8 mouse cellular contexts compared by ENCODE assay signal in genomic region chr16:30309395-30310170, GRCm38 (mm10). TPM values are rescaled to one million over a fixed set of nuclear protein-coding genes. Genes with fewer than 3 reads are reported as not detected.
DNase-seq lines count a peak whose midpoint lies in the region; ATAC-seq and TF ChIP-seq lines count a peak whose summit lies in the region.

No protein-coding gene starts in this region.

- H3K4me3 ChIP-seq in embryonic facial prominence, embryonic 12.5 days: peak overlapping the region; percentile 59
- peak overlapping the region; percentile 56 for H3K4me3 ChIP-seq in hindbrain, postnatal 0 days (ENCODE audit: low read length)
- H3K4me3 ChIP-seq in liver, embryonic 16.5 days (ENCODE audit: low read depth, low read length): peak overlapping the region; percentile 61

- no peak for TF ChIP-seq CTCF in hindbrain, postnatal 0 days (IDR thresholded peaks at IDR 0.05; ENCODE audit: low read depth)

- no peaks in the 10 kb centered on the region for H3K9me3 ChIP-seq in embryonic facial prominence, embryonic 12.5 days
- H3K9me3 ChIP-seq in hindbrain, postnatal 0 days (ENCODE audit: low read length): no peaks in the 10 kb centered on the region
- H3K9me3 ChIP-seq in liver, embryonic 16.5 days (replicated peaks; ENCODE audit: control insufficient read depth, low read length): no peaks in the 10 kb centered on the region

- peaks cover 15% of the 10 kb centered on the region for H3K4me1 ChIP-seq in embryonic facial prominence, embryonic 12.5 days
- 0 out of 2 replicates have a peak, but pooled peaks cover 7% of the 10 kb centered on the region for H3K4me1 ChIP-seq in hindbrain, postnatal 0 days (ENCODE audit: insufficient read depth, low read length)
- H3K4me1 ChIP-seq in liver, embryonic 16.5 days (ENCODE audit: control insufficient read depth, low read depth, low read length): peaks cover 26% of the 10 kb centered on the region

- no peak for ATAC-seq in embryonic facial prominence, embryonic 12.5 days (ENCODE audit: insufficient number of reproducible peaks, insufficient read depth, low FRiP score, low TSS enrichment)
- ATAC-seq in hindbrain, postnatal 0 days: no peak
- ATAC-seq in liver, embryonic 16.5 days (ENCODE audit: low read depth): no peak

- H3K27me3 ChIP-seq in embryonic facial prominence, embryonic 12.5 days: peaks cover 58% of the 10 kb centered on the region
- peaks cover 22% of the 10 kb centered on the region; the same call in 1 of the 2 replicates for H3K27me3 ChIP-seq in hindbrain, postnatal 0 days (ENCODE audit: insufficient read depth, low read length)
- peaks cover 33% of the 10 kb centered on the region for H3K27me3 ChIP-seq in liver, embryonic 16.5 days (ENCODE audit: control insufficient read depth, insufficient read depth, low read depth, low read length)

- H3K36me3 ChIP-seq in embryonic facial prominence, embryonic 12.5 days: no peaks in the 10 kb centered on the region
- no peaks in the 10 kb centered on the region for H3K36me3 ChIP-seq in hindbrain, postnatal 0 days (ENCODE audit: insufficient read depth, low read length)
- no peaks in the 10 kb centered on the region for H3K36me3 ChIP-seq in liver, embryonic 16.5 days (ENCODE audit: control insufficient read depth, insufficient read depth)

- H3K27ac ChIP-seq in embryonic facial prominence, embryonic 12.5 days: no peak overlapping the region
- 0 out of 2 replicates have a peak overlapping the region, but pooled peaks have one; percentile 26 for H3K27ac ChIP-seq in hindbrain, postnatal 0 days
- H3K27ac ChIP-seq in liver, embryonic 16.5 days (ENCODE audit: low read length): no peak overlapping the region

- H3K9ac ChIP-seq in embryonic facial prominence, embryonic 12.5 days: 0 out of 2 replicates have a peak overlapping the region, but pooled peaks have one; percentile 19
- H3K9ac ChIP-seq in hindbrain, postnatal 0 days (replicated peaks; ENCODE audit: low read length): peak overlapping the region; percentile 59; the same call in 1 of the 2 replicates
- H3K9ac ChIP-seq in liver, embryonic 16.5 days (ENCODE audit: low read depth, low read length): no peak overlapping the region; the same call in 1 of the 2 replicates

- DNase-seq in layer of hippocampus, adult 11-12 months (ENCODE audit: low spot score): peak; percentile 11
- no peak for DNase-seq in layer of hippocampus, adult 9-10 months (ENCODE audit: low spot score)
- DNase-seq in WW6 (ENCODE audit: low read depth, low spot score): peak; percentile 22
- DNase-seq in hindbrain, postnatal 0 days (ENCODE audit: low spot score): peak; percentile 31
- peak; percentile 47 for DNase-seq in retina, embryonic 14.5 days (ENCODE audit: low spot score)
- DNase-seq in spleen, postnatal 36 days (ENCODE audit: low spot score in 2 of 2): no peak

- H3K4me2 ChIP-seq in embryonic facial prominence, embryonic 12.5 days (replicated peaks): peak overlapping the region; percentile 100
- H3K4me2 ChIP-seq in hindbrain, postnatal 0 days (ENCODE audit: low read depth, low read length): peak overlapping the region; percentile 93
- H3K4me2 ChIP-seq in liver, embryonic 16.5 days (ENCODE audit: low read depth, low read length): peak overlapping the region; percentile 86

- 5% methylated on average over 34 of the region's 34 CpGs for WGBS in embryonic facial prominence, embryonic 12.5 days
- 5% methylated on average over 34 of the region's 34 CpGs for WGBS in hindbrain, postnatal 0 days
- WGBS in liver, embryonic 16.5 days (ENCODE audit: insufficient replicate concordance): 2% methylated on average over 34 of the region's 34 CpGs

RNA-seq across cellular contexts. Expression of gene Gp5, which starts 1.0 kb away (rescaled TPM):
- polyA plus RNA-seq in embryonic facial prominence, embryonic 12.5 days (2016; fragmentation: Nextera tagmentation; extraction: Ambion mirVana): 1.7 and 1.9 TPM in 2 replicates
- 0.58 and 1.3 TPM in 2 replicates for total RNA-seq in hindbrain, postnatal 0 days (2014; rRNA removed)
- polyA plus RNA-seq in hindbrain, postnatal 0 days (2015; fragmentation: Nextera tagmentation; extraction: Ambion mirVana): 0.72 and 1.0 TPM in 2 replicates
- 9.3 and 10.5 TPM in 2 replicates for polyA plus RNA-seq in liver, embryonic 16.5 days (2015; fragmentation: Nextera tagmentation; extraction: Ambion mirVana)

RNA-seq across cellular contexts. Expression of gene Lrrc15, which starts 26.5 kb away (rescaled TPM):
- polyA plus RNA-seq in embryonic facial prominence, embryonic 12.5 days (2016; fragmentation: Nextera tagmentation; extraction: Ambion mirVana): 1.1 and 1.2 TPM in 2 replicates
- total RNA-seq in hindbrain, postnatal 0 days (2014; rRNA removed): 0.04 and 0.16 TPM in 2 replicates
- polyA plus RNA-seq in hindbrain, postnatal 0 days (2015; fragmentation: Nextera tagmentation; extraction: Ambion mirVana): 0.09 and 0.14 TPM in 2 replicates
- polyA plus RNA-seq in liver, embryonic 16.5 days (2015; fragmentation: Nextera tagmentation; extraction: Ambion mirVana): 0.02 and 0.04 TPM in 2 replicates

RNA-seq across cellular contexts. Expression of gene Cpn2, which starts 42.3 kb away (rescaled TPM):
- not detected in 2 replicates for polyA plus RNA-seq in embryonic facial prominence, embryonic 12.5 days (2016; fragmentation: Nextera tagmentation; extraction: Ambion mirVana)
- under 0.01 TPM in 1 of 2 replicates, not detected in the other for total RNA-seq in hindbrain, postnatal 0 days (2014; rRNA removed)
- not detected in 2 replicates for polyA plus RNA-seq in hindbrain, postnatal 0 days (2015; fragmentation: Nextera tagmentation; extraction: Ambion mirVana)
- 3.4 and 3.9 TPM in 2 replicates for polyA plus RNA-seq in liver, embryonic 16.5 days (2015; fragmentation: Nextera tagmentation; extraction: Ambion mirVana)

Comparison
In these comparisons a context has a peak if more than half of its experiments do, and no peak if none do; other contexts are left out.
1. DNase-seq: peak in layer of hippocampus, adult 11-12 months (single experiment), WW6 (single experiment), hindbrain, postnatal 0 days (single experiment) and retina, embryonic 14.5 days (single experiment); none in layer of hippocampus, adult 9-10 months (single experiment) and spleen, postnatal 36 days (0 of 2).
2. Peak in every context shown above with its lines, with median percentiles within 50 percentile points of each other: H3K4me2 ChIP-seq and H3K4me3 ChIP-seq.